Mouse (Mus musculus) midbrain, embryonic 15.5 days (tissue): ENCODE measurements around the gene Prss8. TPM values are rescaled to one million over a fixed set of nuclear protein-coding genes. Genes with fewer than 3 reads are reported as not detected.

ENCODE experiments used
- ATAC-seq: fragments of 200-750 bp; cut with Nextera tagmentation; replicated peaks from 2 replicates; pipeline ENCODE4 v1.8.0; 2017; ENCODE audit warnings: moderate TSS enrichment
- H3K27ac ChIP-seq: fragments of 300-500 bp; sonication (generic); 2 replicates; pipeline ENCODE4 v1.5.1; 2015; ENCODE audit warnings: mild to moderate bottlenecking, inconsistent platforms
- H3K27me3 ChIP-seq: fragments of 300-500 bp; sonication (generic); replicated peaks from 2 replicates; pipeline ENCODE4 v1.6.1; 2015; ENCODE audit warnings: inconsistent platforms
- H3K36me3 ChIP-seq: fragments of 300-500 bp; sonication (generic); replicated peaks from 2 replicates; pipeline ENCODE4 v1.6.1; 2015; ENCODE audit warnings: inconsistent platforms
- H3K4me1 ChIP-seq: fragments of 300-500 bp; sonication (generic); 2 replicates; pipeline ENCODE4 v1.6.1; 2015; ENCODE audit warnings: inconsistent platforms
- H3K4me2 ChIP-seq: fragments of 300-500 bp; sonication (generic); 2 replicates; pipeline ENCODE4 v1.6.1; 2015; ENCODE audit warnings: inconsistent platforms, mild to moderate bottlenecking, moderate library complexity
- H3K4me3 ChIP-seq: fragments of 300-500 bp; sonication (generic); 2 replicates; pipeline ENCODE4 v1.5.1; 2015; ENCODE audit warnings: mild to moderate bottlenecking, inconsistent platforms
- H3K9ac ChIP-seq: fragments of 300-500 bp; sonication (generic); 2 replicates; pipeline ENCODE4 v1.6.1; 2015; ENCODE audit warnings: mild to moderate bottlenecking, inconsistent platforms
- H3K9me3 ChIP-seq: fragments of 300-500 bp; sonication (generic); 2 replicates; pipeline ENCODE4 v1.6.1; 2016; ENCODE audit warnings: inconsistent platforms
- WGBS: fragments of 180-500 bp; shearing (Covaris S2); methylation state at CpG from one replicate; pipeline ENCODE4 v1.1.7; 2015; ENCODE audit warnings: mixed read lengths; 5-methylcytosine and 5-hydroxymethylcytosine counted together
- polyA plus RNA-seq: library from polyadenylated mRNA; unstranded; fragments of >200 nt; fragmentation: Nextera tagmentation; extraction: Ambion mirVana; gene quantifications from 2 replicates; pipeline ENCODE4 v1.2.1, GENCODE M21; 2015

Gene Prss8
- polyA plus RNA-seq, 1 experiment from 2014 or later = 0.35 TPM

GRCm38 (mm10) chr7:127936216-127936884, 6.4 kb upstream of the Prss8 start:
- H3K9me3 ChIP-seq = no peaks in the 10 kb centered on the region
- H3K36me3 ChIP-seq = no peaks in the 10 kb centered on the region
- peak overlapping the region; percentile 84 for H3K27ac ChIP-seq
- H3K9ac ChIP-seq = peak overlapping the region; percentile 74
- no peaks in the 10 kb centered on the region for H3K27me3 ChIP-seq
- peaks cover 17% of the 10 kb centered on the region for H3K4me1 ChIP-seq
- H3K4me3 ChIP-seq = peak overlapping the region; percentile 68
- WGBS = 55% methylated on average over 18 of the region's 18 CpGs
- peak; percentile 1; the same call in 1 of the 2 replicates for ATAC-seq
- peak overlapping the region; percentile 73 for H3K4me2 ChIP-seq

- Histone ChIP-seq H3K4me3 (peak overlapping the region; percentile 68), H3K36me3 (no peaks in the 10 kb centered on the region), H3K27ac (peak overlapping the region; percentile 84), H3K27me3 (no peaks in the 10 kb centered on the region), H3K4me2 (peak overlapping the region; percentile 73), H3K9me3 (no peaks in the 10 kb centered on the region), H3K4me1 (peaks cover 17% of the 10 kb centered on the region), H3K9ac (peak overlapping the region; percentile 74)
- WGBS = 0% methylated on average over 38 of the region's 38 CpGs
- ATAC-seq = peak; percentile 80
These were observed 5.8 kb upstream of the Prss8 start for GRCm38 (mm10) chr7:127935748-127936159.

GRCm38 (mm10) chr7:127935028-127935722, 5.3 kb upstream of the Prss8 start:
- Histone ChIP-seq H3K4me1 (peaks cover 17% of the 10 kb centered on the region), H3K27me3 (peaks cover 6% of the 10 kb centered on the region; the same call in 1 of the 2 replicates), H3K4me2 (peak overlapping the region; percentile 73), H3K9ac (peak overlapping the region; percentile 74), H3K36me3 (no peaks in the 10 kb centered on the region), H3K9me3 (no peaks in the 10 kb centered on the region), H3K27ac (peak overlapping the region; percentile 84), H3K4me3 (peak overlapping the region; percentile 68)
- 5% methylated on average over 32 of the region's 32 CpGs for WGBS
- peak; percentile 96 for ATAC-seq

GRCm38 (mm10) chr7:127934075-127934474, 4.2 kb upstream of the Prss8 start:
- Histone ChIP-seq H3K27me3 (peaks cover 15% of the 10 kb centered on the region), H3K4me1 (peaks cover 17% of the 10 kb centered on the region), H3K27ac (no peak overlapping the region), H3K9ac (no peak overlapping the region), H3K9me3 (no peaks in the 10 kb centered on the region), H3K36me3 (no peaks in the 10 kb centered on the region), H3K4me3 (no peak overlapping the region), H3K4me2 (no peak overlapping the region)
- no peak for ATAC-seq
- 95% methylated on average over 5 of the region's 5 CpGs for WGBS

- 14% methylated on average over 13 of the region's 13 CpGs for WGBS
- H3K27ac ChIP-seq = no peak overlapping the region
- H3K36me3 ChIP-seq = no peaks in the 10 kb centered on the region
- no peak overlapping the region for H3K9ac ChIP-seq
- peaks cover 17% of the 10 kb centered on the region for H3K4me1 ChIP-seq
- no peak for ATAC-seq
- H3K27me3 ChIP-seq = peaks cover 28% of the 10 kb centered on the region
- no peak overlapping the region for H3K4me2 ChIP-seq
- no peak overlapping the region for H3K4me3 ChIP-seq
- no peaks in the 10 kb centered on the region for H3K9me3 ChIP-seq
These were observed 2.5 kb upstream of the Prss8 start for GRCm38 (mm10) chr7:127932273-127933031.

GRCm38 (mm10) chr7:127931351-127932135, 1.6 kb upstream of the Prss8 start:
- no peak overlapping the region for H3K4me3 ChIP-seq
- no peak overlapping the region for H3K27ac ChIP-seq
- H3K27me3 ChIP-seq = peaks cover 28% of the 10 kb centered on the region
- H3K4me2 ChIP-seq = no peak overlapping the region
- no peak for ATAC-seq
- no peaks in the 10 kb centered on the region for H3K9me3 ChIP-seq
- no peak overlapping the region for H3K9ac ChIP-seq
- WGBS = 40% methylated on average over 13 of the region's 13 CpGs
- H3K36me3 ChIP-seq = no peaks in the 10 kb centered on the region
- peaks cover 15% of the 10 kb centered on the region for H3K4me1 ChIP-seq

GRCm38 (mm10) chr7:127930636-127931035, 732 bp upstream of the Prss8 start:
- Histone ChIP-seq H3K4me2 (no peak overlapping the region), H3K4me1 (peaks cover 9% of the 10 kb centered on the region), H3K27me3 (peaks cover 28% of the 10 kb centered on the region), H3K4me3 (no peak overlapping the region), H3K27ac (no peak overlapping the region), H3K36me3 (peaks cover 5% of the 10 kb centered on the region), H3K9me3 (no peaks in the 10 kb centered on the region), H3K9ac (no peak overlapping the region)
- 85% methylated on average over 5 of the region's 5 CpGs for WGBS
- ATAC-seq = no peak

- H3K4me3 ChIP-seq = no peak overlapping the region
- no peaks in the 10 kb centered on the region for H3K4me1 ChIP-seq
- no peak overlapping the region for H3K27ac ChIP-seq
- 56% methylated on average over 5 of the region's 5 CpGs for WGBS
- peaks cover 20% of the 10 kb centered on the region for H3K36me3 ChIP-seq
- no peaks in the 10 kb centered on the region for H3K9me3 ChIP-seq
- H3K4me2 ChIP-seq = no peak overlapping the region
- no peak for ATAC-seq
- H3K27me3 ChIP-seq = peaks cover 28% of the 10 kb centered on the region
- no peak overlapping the region for H3K9ac ChIP-seq
These were observed 1.3 kb downstream of the Prss8 start for GRCm38 (mm10) chr7:127928596-127928995.

GRCm38 (mm10) chr7:127927726-127928125, 2.2 kb downstream of the Prss8 start:
- H3K9ac ChIP-seq = no peak overlapping the region
- no peak for ATAC-seq
- H3K4me2 ChIP-seq = no peak overlapping the region
- H3K4me3 ChIP-seq = no peak overlapping the region
- no peaks in the 10 kb centered on the region for H3K9me3 ChIP-seq
- peaks cover 28% of the 10 kb centered on the region for H3K27me3 ChIP-seq
- H3K27ac ChIP-seq = no peak overlapping the region
- WGBS = 84% methylated on average over 11 of the region's 11 CpGs
- peaks cover 23% of the 10 kb centered on the region for H3K36me3 ChIP-seq
- no peaks in the 10 kb centered on the region for H3K4me1 ChIP-seq

GRCm38 (mm10) chr7:127926846-127927245, 3.1 kb downstream of the Prss8 start:
- H3K4me3 ChIP-seq = no peak overlapping the region
- 89% methylated on average over 11 of the region's 11 CpGs for WGBS
- H3K4me1 ChIP-seq = no peaks in the 10 kb centered on the region
- peaks cover 28% of the 10 kb centered on the region for H3K27me3 ChIP-seq
- no peak overlapping the region for H3K9ac ChIP-seq
- H3K27ac ChIP-seq = no peak overlapping the region
- no peaks in the 10 kb centered on the region for H3K9me3 ChIP-seq
- ATAC-seq = no peak
- H3K4me2 ChIP-seq = no peak overlapping the region
- peaks cover 27% of the 10 kb centered on the region for H3K36me3 ChIP-seq

GRCm38 (mm10) chr7:127926066-127926465, 3.8 kb downstream of the Prss8 start:
- peaks cover 28% of the 10 kb centered on the region for H3K27me3 ChIP-seq
- H3K9me3 ChIP-seq = no peaks in the 10 kb centered on the region
- no peak overlapping the region for H3K9ac ChIP-seq
- H3K36me3 ChIP-seq = peaks cover 27% of the 10 kb centered on the region
- no peaks in the 10 kb centered on the region for H3K4me1 ChIP-seq
- no peak overlapping the region for H3K4me2 ChIP-seq
- H3K27ac ChIP-seq = no peak overlapping the region
- 91% methylated on average over 8 of the region's 8 CpGs for WGBS
- no peak for ATAC-seq
- H3K4me3 ChIP-seq = no peak overlapping the region

- no peak overlapping the region for H3K4me2 ChIP-seq
- H3K36me3 ChIP-seq = peaks cover 27% of the 10 kb centered on the region
- no peak for ATAC-seq
- H3K27me3 ChIP-seq = peaks cover 23% of the 10 kb centered on the region
- no peaks in the 10 kb centered on the region for H3K4me1 ChIP-seq
- no peak overlapping the region for H3K9ac ChIP-seq
- no peak overlapping the region for H3K27ac ChIP-seq
- WGBS = 62% methylated on average over 5 of the region's 5 CpGs
- H3K4me3 ChIP-seq = no peak overlapping the region
- H3K9me3 ChIP-seq = no peaks in the 10 kb centered on the region
These were observed 4.7 kb downstream of the Prss8 start for GRCm38 (mm10) chr7:127925252-127925651.
